Mouse (Mus musculus): Measurements from ENCODE around the gene Cass4. TPM values are rescaled to one million over a fixed set of nuclear protein-coding genes. Genes with fewer than 3 reads are reported as not detected.
A peak's percentile ranks its signal among the peaks of the same experiment; 100 is the strongest.

Gene Cass4
- polyA plus RNA-seq, 1 experiment from 2014 or later, result 0.31 TPM

- WGBS, result 93% methylated on average over 5 of the region's 5 CpGs
- Histone ChIP-seq H3K9ac (replicated peaks) (no peak overlapping the region), H3K9me3 (no peaks in the 10 kb centered on the region), H3K4me3 (replicated peaks) (no peak overlapping the region), H3K27ac (no peak overlapping the region), H3K4me2 (no peak overlapping the region), H3K27me3 (no peaks in the 10 kb centered on the region), H3K36me3 (peaks cover 82% of the 10 kb centered on the region), H3K4me1 (replicated peaks) (no peaks in the 10 kb centered on the region)
- no peak for ATAC-seq (ENCODE audit: insufficient number of reproducible peaks, insufficient read depth, low FRiP score, low TSS enrichment, low read depth)
Measured at GRCm38 (mm10) chr2:172467206-172467605, 73.6 kb downstream of the Cass4 start.

DNA sequence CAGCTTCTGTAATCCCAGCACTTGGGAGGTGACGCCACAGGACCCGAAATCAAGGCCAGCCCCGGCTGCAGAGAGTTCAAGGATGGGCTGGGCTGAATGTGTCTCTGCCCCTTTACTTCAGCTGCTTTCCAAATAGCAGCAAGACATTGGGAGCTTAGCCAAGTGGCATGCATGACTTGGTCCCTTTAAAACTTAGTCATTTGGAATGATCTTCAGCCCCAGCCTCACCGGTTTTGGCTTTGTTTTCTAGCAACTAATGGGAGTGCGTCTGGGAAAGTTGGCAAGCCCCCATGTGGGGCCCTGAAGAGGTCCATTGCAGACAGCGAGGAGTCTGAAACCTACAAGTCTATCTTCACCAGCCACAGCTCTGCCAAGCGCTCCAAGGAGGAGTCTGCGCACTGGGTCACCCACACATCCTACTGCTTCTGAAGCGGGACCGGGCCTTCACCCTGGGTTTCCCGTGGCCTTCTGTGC is 74.8 kb downstream of the Cass4 start:
- H3K9ac ChIP-seq (replicated peaks), result no peak overlapping the region
- H3K4me1 ChIP-seq (replicated peaks), result peaks cover 5% of the 10 kb centered on the region
- peaks cover 71% of the 10 kb centered on the region for H3K36me3 ChIP-seq
- no peak overlapping the region for H3K4me3 ChIP-seq (replicated peaks)
- 95% methylated on average over 11 of the region's 11 CpGs for WGBS
- ATAC-seq (ENCODE audit: insufficient number of reproducible peaks, insufficient read depth, low FRiP score, low TSS enrichment, low read depth), result no peak
- H3K9me3 ChIP-seq, result no peaks in the 10 kb centered on the region
- H3K4me2 ChIP-seq, result no peak overlapping the region
- no peak overlapping the region for H3K27ac ChIP-seq
- H3K27me3 ChIP-seq, result no peaks in the 10 kb centered on the region

DNA sequence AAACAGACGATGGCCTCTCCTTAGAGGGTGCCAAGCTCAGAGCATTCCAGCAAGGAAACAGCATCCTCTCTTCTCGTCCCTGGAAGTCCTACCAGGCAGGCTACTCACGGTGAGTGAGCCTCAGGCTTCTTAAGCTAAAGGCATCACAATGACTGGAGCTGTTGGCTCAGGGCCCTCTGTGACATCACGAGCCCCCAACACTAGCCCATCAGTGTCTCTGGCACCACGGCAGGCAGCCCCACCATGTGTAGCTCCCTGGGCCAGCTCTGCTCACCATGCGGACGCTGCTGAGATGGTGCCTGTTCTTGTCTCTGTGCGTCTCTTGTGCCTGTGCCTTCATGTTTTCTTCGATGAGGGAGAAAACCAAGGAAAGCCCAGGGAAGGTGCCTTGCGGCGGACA is 78.7 kb downstream of the Cass4 start, which contains the start of gene Fam209:
Fam209 (plus strand) TSS at position 203 of the 400 bp plus-strand sequence.
- H3K27me3 ChIP-seq, result peaks cover 7% of the 10 kb centered on the region; the same call in 1 of the 2 replicates
- H3K4me3 ChIP-seq (replicated peaks), result no peak within 1 kb of the TSS
- H3K27ac ChIP-seq, result peak within 1 kb of the TSS; percentile 0; the same call in 1 of the 2 replicates
- peaks cover 5% of the 10 kb centered on the region for H3K4me1 ChIP-seq (replicated peaks)
- WGBS, result 88% methylated on average over 11 of the region's 11 CpGs
- no peaks in the 10 kb centered on the region for H3K9me3 ChIP-seq
- H3K36me3 ChIP-seq, result peaks cover 31% of the 10 kb centered on the region
- no peak within 1 kb of the TSS for H3K9ac ChIP-seq (replicated peaks)
- no peak for ATAC-seq (ENCODE audit: insufficient number of reproducible peaks, insufficient read depth, low FRiP score, low TSS enrichment, low read depth)
- H3K4me2 ChIP-seq, result no peak within 1 kb of the TSS

DNA sequence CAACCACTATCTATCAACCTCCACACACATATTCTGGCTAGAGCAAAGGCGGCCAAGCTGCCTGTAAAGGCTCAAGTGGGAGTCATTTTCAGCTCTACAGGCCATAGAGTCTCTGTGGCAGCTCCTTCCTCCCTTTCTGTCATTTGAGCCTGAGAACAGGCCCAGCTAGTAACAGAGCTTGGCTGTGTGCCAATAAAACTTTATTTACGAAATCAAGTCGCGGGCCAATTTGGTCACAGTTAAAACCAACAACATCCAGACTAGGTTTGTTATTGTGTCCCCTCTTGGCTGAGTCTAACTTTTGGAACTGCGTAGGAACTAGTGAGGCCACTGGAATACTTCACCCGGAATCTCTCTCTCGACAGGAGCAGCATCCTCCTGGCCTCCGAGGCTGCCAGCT is 80.0 kb downstream of the Cass4 start:
- Histone ChIP-seq H3K4me2 (no peak overlapping the region), H3K27ac (peak overlapping the region; percentile 5; the same call in 1 of the 2 replicates), H3K4me1 (replicated peaks) (peaks cover 5% of the 10 kb centered on the region), H3K9me3 (no peaks in the 10 kb centered on the region), H3K9ac (replicated peaks) (no peak overlapping the region), H3K4me3 (replicated peaks) (no peak overlapping the region), H3K27me3 (peaks cover 7% of the 10 kb centered on the region; the same call in 1 of the 2 replicates), H3K36me3 (peaks cover 19% of the 10 kb centered on the region)
- no peak for ATAC-seq (ENCODE audit: insufficient number of reproducible peaks, insufficient read depth, low FRiP score, low TSS enrichment, low read depth)
- 56% methylated on average over 8 of the region's 8 CpGs for WGBS

GRCm38 (mm10) chr2:172474970-172475369 is 81.4 kb downstream of the Cass4 start:
- Histone ChIP-seq H3K27me3 (peaks cover 7% of the 10 kb centered on the region; the same call in 1 of the 2 replicates), H3K9ac (replicated peaks) (no peak overlapping the region), H3K9me3 (no peaks in the 10 kb centered on the region), H3K4me3 (replicated peaks) (no peak overlapping the region), H3K36me3 (peaks cover 5% of the 10 kb centered on the region; the same call in 1 of the 2 replicates), H3K27ac (no peak overlapping the region), H3K4me1 (replicated peaks) (peaks cover 5% of the 10 kb centered on the region), H3K4me2 (no peak overlapping the region)
- 33% methylated on average over 6 of the region's 6 CpGs for WGBS
- ATAC-seq (ENCODE audit: insufficient number of reproducible peaks, insufficient read depth, low FRiP score, low TSS enrichment, low read depth), result no peak

DNA sequence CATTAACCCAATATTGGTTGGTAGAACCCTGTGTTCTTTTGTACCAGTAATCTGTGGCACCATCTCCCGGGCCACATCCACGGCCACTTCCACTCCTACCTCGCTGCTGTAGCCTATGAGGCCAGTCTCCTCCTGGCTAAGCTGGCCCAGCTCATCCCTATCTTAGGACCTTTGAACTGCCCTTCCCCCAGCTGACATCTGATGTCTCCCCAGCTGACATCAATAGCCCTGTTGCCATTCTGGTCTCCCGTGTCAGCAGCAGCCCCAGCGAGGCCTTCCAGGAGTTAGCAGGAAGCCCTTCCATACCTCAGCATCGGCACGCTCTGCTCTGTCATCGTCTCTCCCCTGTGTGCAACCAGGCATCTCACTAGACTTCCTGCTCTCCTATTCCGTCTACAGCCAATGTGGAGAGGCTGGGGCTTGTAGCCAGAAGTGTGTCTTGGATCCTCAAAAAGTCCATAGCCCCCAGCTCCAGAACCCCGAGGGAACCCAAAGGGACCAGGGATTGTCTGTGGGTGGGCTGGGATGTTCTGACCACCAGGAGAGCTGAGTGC is 83.2 kb downstream of the Cass4 start:
- peaks cover 5% of the 10 kb centered on the region for H3K4me1 ChIP-seq (replicated peaks)
- no peak overlapping the region for H3K4me2 ChIP-seq
- H3K9me3 ChIP-seq, result no peaks in the 10 kb centered on the region
- 28% methylated on average over 10 of the region's 10 CpGs for WGBS
- H3K4me3 ChIP-seq (replicated peaks), result no peak overlapping the region
- no peak overlapping the region for H3K9ac ChIP-seq (replicated peaks)
- H3K27ac ChIP-seq, result no peak overlapping the region
- no peaks in the 10 kb centered on the region for H3K36me3 ChIP-seq
- no peak for ATAC-seq (ENCODE audit: insufficient number of reproducible peaks, insufficient read depth, low FRiP score, low TSS enrichment, low read depth)
- H3K27me3 ChIP-seq, result peaks cover 7% of the 10 kb centered on the region; the same call in 1 of the 2 replicates

DNA sequence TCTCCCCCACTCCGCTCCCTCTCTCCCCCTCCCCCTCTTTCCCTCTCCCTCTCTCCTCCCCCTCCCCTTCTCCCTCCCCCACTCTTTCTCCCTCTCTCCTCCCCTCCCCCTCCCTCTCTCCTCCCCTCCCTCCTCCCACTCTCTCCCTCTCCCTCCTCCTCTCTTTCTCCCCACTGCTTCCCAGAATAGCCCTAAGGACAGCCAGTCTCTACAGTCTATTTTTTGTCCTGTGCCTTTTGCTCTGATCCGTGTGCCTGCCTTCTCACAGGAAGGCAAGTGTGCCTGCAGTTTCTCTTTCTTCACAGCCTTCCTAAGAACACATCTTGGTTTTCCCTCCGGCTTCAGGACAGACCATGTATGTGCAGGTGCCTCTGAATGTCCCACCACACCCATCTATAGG is 83.8 kb downstream of the Cass4 start:
- Histone ChIP-seq H3K9ac (replicated peaks) (no peak overlapping the region), H3K36me3 (no peaks in the 10 kb centered on the region), H3K27me3 (peaks cover 7% of the 10 kb centered on the region; the same call in 1 of the 2 replicates), H3K9me3 (no peaks in the 10 kb centered on the region), H3K4me3 (replicated peaks) (no peak overlapping the region), H3K4me2 (no peak overlapping the region), H3K4me1 (replicated peaks) (peaks cover 5% of the 10 kb centered on the region), H3K27ac (no peak overlapping the region)
- 51% methylated on average over 3 of the region's 3 CpGs for WGBS
- ATAC-seq (ENCODE audit: insufficient number of reproducible peaks, insufficient read depth, low FRiP score, low TSS enrichment, low read depth), result no peak

GRCm38 (mm10) chr2:172477860-172478259 is 84.3 kb downstream of the Cass4 start:
- Histone ChIP-seq H3K9ac (replicated peaks) (no peak overlapping the region), H3K9me3 (no peaks in the 10 kb centered on the region), H3K4me1 (replicated peaks) (peaks cover 5% of the 10 kb centered on the region), H3K36me3 (no peaks in the 10 kb centered on the region), H3K27me3 (peaks cover 7% of the 10 kb centered on the region; the same call in 1 of the 2 replicates), H3K27ac (no peak overlapping the region), H3K4me3 (replicated peaks) (no peak overlapping the region), H3K4me2 (no peak overlapping the region)
- no peak for ATAC-seq (ENCODE audit: insufficient number of reproducible peaks, insufficient read depth, low FRiP score, low TSS enrichment, low read depth)
- WGBS, result 5% methylated on average over 2 of the region's 2 CpGs

DNA sequence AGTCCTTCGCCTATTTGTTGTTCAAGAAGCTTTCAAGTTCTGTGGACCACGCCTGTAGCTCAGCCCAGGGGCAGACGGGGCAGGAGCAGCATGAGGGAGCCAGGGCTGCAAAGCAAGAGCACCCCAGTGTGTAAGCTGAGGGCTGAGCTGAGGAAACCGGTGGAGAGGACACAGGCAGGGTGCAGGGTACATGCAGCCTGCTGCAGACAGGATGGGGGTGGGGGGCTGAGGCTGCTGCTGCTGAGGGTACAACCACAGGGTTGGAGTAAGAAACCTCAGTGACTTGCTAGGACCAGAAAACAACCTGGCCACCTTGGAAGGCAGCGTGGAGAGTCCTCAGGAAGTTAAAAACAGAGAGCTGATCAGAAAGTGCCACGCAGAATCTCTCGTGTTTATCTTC is 86.7 kb downstream of the Cass4 start:
- H3K4me1 ChIP-seq (replicated peaks), result peaks cover 10% of the 10 kb centered on the region
- 72% methylated on average over 7 of the region's 7 CpGs for WGBS
- H3K36me3 ChIP-seq, result no peaks in the 10 kb centered on the region
- no peak overlapping the region for H3K4me3 ChIP-seq (replicated peaks)
- peaks cover 7% of the 10 kb centered on the region; the same call in 1 of the 2 replicates for H3K27me3 ChIP-seq
- ATAC-seq (ENCODE audit: insufficient number of reproducible peaks, insufficient read depth, low FRiP score, low TSS enrichment, low read depth), result no peak
- H3K9ac ChIP-seq (replicated peaks), result no peak overlapping the region
- no peak overlapping the region for H3K4me2 ChIP-seq
- no peaks in the 10 kb centered on the region for H3K9me3 ChIP-seq
- no peak overlapping the region for H3K27ac ChIP-seq

- Histone ChIP-seq H3K9ac (replicated peaks) (no peak overlapping the region), H3K4me3 (replicated peaks) (no peak overlapping the region), H3K27ac (no peak overlapping the region), H3K4me1 (replicated peaks) (peaks cover 10% of the 10 kb centered on the region), H3K9me3 (no peaks in the 10 kb centered on the region), H3K36me3 (no peaks in the 10 kb centered on the region), H3K27me3 (peaks cover 4% of the 10 kb centered on the region; the same call in 1 of the 2 replicates), H3K4me2 (no peak overlapping the region)
- ATAC-seq (ENCODE audit: insufficient number of reproducible peaks, insufficient read depth, low FRiP score, low TSS enrichment, low read depth), result no peak
- WGBS, result 84% methylated on average over 16 of the region's 16 CpGs
Measured at GRCm38 (mm10) chr2:172481654-172482385, 88.2 kb downstream of the Cass4 start.
